Mouse (Mus musculus): ENCODE data around the gene Med9.
A peak's percentile ranks its signal among the peaks of the same experiment; 100 is the strongest.
"Not testable (repeated sequence)": the region's sequence is repeated elsewhere in the genome, so short reads cannot be mapped to it uniquely, and the experiment has no call there.

The Med9 gene

DNA sequence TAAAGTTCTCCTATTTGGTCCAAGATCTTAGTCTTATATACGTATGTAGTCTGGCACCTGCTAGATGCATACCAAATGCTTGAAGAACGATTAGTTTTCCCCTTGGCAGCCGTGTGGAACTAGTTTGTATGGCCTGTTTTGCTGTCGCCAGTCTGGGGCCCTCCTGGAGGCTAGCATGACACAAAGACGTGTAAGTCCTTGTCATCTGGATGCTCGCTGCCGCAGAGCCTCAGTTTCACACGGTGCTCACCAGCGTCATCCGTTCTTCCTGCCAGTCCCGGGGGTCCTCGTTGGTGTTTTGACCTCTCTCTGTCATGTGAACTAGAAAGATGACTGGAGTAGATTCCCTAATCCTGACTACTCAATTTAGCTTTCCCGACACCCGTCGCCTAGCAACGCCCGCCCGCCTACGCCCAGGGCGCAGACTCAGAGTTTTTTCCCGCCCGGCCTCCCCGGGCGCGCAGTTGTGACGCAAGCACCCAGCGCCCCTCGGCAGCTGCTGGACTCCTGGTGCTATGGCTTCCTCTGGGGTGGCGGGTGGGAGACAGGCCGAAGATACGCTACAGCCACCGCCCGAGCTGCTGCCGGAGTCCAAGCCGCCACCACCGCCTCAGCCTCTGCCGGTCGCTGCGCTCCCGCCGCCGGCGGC is at the start of gene Med9:
Gene Med9 (plus strand): TSS at position 455 of the 649 bp plus-strand sequence.
- peak; percentile 94 for DNase-seq

DNA sequence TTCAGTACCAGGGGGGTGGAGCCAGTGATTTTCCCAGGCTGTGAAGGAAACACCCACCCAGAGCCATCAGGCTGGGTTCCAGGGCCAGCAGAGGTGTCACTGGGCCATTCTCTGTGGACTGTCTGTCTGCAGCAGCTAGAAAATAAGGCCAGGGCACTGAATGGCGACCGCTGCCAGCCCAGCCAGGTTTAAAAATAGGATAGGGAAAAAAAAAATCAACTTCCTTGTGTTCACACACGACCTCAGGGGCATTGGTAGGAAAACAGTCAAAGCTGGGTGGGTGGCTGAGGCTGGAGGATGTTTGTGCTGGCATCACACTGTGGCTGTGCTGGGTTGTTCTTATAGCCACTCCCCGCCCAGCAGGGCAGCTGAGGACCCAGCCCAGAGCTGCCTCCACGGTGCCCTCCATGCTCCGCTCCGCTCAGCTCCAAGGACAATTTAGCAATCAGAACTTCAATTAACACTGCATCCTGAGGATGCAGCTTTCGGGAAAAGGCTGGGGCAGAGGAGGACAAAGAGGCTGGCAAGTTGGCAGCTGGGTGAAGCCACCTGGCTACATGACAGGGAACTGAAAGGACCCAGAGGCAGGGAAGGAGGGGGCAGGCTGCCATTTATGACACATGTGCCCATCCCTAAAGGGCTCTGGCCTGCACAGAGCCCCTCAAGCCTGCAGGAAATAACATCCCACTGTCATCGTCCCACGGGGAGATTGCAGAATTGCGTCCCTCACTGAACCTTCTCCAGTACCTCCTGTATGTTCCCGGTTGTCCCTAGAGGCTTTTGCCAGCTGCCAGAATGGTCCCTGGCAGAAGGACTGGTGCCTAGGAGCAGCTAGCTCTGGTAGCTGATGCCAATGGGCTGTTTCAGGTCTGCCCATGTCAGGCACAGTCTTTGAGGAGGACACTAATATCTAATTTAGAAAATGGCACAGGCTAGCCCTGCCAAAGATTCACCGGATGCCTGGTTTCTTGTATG is 48.0 kb upstream of the Med9 start:
- no peak for DNase-seq

DNA sequence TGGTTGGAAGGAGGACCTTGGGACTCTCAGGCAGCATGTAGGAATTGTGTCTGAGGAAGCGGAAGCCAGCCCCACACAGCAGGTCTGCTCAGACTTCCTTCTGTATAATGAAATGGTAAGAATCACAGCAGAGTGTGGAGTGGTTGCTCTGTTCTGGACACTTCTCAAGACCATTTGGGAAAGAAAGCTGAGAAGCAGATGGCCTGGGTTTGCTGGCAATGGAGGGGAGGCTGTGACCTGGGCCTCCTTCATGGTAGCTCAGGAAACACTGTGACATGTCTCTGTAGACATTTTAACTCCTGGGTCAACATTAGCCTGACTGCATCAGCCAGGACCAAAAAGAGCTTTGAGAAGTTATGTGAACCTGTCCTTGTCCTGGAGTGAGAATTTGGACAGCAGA is 47.0 kb upstream of the Med9 start:
- DNase-seq: no peak

DNA sequence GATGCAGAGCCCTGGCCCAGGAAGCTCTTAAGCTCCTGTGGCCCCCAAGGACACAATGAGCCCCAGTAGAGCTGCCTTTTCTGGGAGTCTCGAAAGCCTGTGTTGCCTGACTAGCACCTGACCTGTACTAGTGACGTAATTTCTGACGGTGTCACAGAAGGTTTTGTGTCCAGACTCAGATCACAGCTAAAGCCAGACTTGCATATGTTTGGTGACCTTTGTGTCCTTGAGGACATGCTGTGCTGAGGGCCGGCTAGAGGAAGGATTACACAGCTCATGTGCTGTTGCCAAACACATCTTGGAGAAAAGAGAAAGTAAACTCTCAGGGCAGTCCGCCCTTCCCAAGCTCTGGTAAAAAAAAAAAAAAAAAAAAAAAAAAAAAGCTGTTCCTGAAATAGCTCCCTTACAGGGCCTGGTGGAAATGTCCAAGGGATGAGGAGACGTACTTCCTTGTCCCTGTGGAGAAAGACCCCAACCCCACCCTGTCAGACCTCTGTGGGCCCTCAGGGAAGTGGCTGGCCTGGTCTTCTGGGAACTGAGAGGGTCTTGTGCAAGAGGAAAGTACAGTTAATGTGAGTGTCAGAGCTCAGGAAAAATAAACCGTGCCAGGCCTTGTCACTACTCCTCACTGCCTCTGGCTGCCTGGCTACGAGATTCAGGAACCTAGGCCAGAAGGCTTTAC is 45.8 kb upstream of the Med9 start:
- no peak for DNase-seq

DNA sequence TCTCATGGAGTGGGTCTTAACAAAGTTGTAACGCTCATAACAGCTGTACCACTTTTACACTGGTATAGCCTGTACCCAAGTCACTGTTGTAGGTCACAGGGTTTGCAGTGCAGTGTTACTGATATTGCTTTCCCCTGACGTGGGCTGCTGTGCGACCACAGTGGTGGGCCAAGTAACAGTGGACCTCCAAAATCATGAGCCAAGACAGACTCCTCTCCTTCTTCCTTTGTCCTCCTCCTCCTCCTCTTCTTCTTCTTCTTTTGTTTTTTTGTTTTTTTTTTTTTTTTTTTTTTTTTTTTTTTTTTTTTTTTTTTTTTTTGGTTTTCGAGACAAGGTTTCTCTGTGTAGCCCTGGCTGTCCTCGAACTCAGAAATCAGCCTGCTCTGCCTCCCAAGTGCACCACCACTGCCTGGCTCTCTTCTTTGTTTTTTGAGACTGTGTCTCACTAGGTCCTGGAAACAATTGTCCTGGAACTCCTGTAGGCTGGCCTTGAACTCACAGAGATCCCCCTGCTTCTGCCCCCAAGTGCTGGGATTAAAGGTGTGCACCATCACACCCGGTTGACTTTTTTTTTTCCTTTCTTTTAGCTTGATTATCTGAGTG is 41.4 kb upstream of the Med9 start:
- no peak for DNase-seq

DNA sequence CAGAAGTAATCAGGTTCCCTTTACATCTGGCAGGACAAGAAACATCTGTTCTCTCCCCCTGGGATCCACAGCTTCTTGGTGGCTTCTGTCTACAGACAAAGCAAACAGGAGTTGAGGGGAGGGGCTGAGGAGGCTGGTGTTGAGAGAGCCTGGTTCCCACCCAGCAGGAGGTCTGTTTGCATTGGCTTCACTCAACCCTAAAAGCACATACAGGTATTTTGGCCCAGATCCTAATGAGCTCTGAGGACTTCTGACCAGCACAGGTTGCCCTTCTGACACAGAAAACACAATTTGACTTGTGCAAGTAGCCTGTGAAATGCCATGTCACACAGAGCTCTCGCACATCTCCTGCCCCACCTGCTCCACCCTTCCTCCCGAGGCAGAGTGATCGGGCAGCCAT is 39.6 kb upstream of the Med9 start:
- no peak for DNase-seq

DNA sequence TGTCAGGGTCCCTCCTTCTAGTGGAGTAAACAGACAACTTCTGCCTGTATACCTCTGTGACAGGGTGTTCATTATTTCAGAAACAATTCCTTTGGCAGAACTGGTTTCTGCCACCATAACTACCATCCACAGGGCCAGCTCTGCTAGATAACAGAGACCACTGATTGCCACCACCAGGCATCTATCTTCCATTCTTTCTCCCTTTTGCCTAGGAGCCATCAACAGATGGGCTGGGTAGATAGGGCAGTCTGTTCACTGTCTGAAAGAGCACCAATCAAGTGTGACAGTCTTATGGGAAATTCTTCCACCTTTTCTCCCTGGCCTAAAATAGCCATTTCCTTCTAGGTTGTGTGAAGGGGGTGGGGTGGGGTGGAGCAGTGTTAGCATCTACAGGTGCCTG is 37.4 kb upstream of the Med9 start:
- DNase-seq: no peak

DNA sequence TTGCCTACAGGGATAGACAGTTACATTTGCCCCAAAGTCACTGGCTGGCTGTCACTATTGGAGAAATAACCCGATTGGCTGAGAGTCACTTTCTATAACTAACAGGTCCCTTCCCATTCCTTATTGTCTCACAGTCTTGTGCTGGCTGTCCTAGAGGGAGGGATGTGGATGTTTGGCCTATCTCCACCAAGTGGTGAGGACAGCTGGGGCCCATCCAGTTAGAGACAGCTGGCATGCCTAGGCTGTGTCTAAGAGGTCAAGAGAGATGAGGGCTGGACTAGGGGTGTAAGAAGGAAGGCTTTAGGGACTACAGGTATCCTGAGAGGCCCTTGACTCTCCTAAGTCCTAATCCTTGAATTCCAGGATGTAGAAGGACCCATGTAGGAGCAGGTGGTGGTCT is 36.5 kb upstream of the Med9 start:
- DNase-seq: no peak

DNA sequence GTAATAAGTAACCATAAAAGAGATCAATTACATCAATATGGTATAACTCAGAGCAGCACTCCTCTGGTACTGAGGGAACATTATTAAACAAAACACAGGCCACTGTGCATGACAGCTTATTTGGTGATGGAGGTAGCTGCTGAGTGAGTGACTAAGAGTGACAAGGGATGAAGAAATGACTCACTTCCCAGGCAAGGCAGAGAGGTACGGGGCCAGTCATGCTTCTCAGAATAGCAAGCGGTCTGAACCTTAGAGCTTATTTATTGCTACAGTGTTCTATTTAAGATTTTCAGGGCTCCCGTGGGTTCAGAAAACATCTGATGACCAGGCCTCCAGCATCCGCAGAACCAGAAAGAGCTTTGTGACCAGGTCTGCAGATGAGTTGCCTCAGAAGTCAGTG is 34.3 kb upstream of the Med9 start:
- DNase-seq: no peak

DNA sequence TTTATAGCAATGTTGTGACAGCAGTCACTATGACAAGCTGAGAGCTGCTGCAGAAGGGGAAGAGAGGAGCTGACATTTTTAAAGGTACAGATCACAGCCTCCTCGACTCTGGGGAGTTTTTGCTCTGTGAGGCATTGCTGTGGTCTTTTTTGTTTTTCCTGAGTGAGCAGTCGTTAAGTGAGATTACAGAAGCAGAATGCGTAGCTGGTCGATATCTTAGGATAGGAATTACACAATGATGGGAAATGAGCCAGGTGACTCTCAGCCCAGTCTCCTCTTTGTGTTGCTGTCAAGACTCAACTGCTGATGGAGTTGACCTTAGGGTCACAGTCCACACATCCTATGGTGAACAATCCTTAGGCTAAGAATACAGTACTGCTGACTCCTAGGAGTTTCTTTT is 30.0 kb upstream of the Med9 start:
- no peak for DNase-seq

DNA sequence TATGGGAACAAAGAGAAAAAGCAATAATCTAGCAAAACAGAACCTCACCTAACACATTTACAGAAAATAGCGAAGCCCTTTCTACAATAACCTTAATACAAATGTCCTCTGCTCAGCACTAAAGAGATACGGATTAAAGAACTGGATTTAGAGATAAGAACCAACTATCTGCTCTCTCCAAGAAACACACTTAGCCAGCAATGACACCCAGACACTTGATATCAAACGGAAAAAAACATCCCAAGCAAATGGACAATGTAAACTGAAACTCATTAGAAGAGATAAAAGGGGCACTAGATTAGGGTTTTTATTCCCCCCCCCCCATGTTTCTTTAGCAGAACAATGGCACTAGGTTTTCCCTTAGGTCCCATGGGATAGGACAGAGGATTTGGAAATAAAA is 28.6 kb upstream of the Med9 start:
- no peak for DNase-seq

DNA sequence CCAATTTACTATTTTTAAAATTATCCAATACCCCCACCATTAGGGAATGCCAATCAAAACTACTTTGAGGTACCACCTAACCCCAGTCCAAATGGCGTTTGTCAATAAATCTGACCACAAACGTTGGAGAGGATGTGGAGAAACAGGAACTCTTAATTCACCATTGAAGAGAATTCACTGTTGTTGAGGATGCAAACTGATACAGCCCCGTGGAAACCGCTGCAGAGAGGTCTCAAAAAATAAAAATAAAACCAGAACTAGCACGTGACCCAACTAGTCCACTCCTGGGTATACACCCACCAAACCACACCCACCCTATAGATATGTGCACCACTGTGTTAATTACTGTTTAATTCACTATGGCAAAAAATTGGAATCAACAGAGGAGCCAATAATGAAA is 27.7 kb upstream of the Med9 start:
- DNase-seq: no peak

DNA sequence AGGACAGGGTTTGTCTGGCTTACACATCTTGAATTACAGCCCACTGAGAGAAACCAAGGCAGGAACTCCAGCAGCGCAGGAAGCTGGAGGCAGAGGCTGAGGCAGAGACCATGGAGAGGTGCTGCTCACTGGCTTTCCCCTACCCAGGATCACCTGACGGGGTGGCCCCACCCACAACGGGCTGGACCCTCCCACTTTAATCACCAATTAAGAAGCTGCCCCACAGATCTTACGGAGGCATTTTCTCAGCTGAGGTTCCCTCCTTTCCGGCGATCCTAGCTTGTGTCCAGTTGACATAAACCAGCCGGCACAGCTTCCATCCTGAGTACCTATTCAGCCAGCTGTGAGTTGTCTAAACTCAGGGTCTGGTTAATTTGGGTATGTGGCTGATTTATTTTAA is 26.7 kb upstream of the Med9 start:
- DNase-seq: no peak

DNA sequence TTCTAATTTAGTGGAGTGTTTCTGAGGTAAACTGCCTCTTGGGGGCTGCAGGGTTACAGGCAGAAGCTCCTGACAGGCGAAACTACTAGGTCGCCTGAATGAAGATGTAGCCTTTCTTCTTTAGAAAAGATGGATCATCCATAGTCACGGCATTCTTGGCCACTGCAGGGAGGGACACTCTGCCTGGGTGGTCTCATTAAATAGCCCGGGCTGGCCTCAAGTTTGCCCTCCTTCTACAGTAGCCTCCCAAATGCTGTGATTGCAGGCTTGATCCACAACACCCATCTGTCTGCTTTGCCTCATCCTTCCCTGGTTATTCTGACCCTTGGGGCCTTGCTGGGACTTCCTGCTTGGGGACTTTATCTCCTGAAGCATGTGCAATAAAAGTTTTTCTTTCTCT is 18.0 kb upstream of the Med9 start:
- DNase-seq: no peak

DNA sequence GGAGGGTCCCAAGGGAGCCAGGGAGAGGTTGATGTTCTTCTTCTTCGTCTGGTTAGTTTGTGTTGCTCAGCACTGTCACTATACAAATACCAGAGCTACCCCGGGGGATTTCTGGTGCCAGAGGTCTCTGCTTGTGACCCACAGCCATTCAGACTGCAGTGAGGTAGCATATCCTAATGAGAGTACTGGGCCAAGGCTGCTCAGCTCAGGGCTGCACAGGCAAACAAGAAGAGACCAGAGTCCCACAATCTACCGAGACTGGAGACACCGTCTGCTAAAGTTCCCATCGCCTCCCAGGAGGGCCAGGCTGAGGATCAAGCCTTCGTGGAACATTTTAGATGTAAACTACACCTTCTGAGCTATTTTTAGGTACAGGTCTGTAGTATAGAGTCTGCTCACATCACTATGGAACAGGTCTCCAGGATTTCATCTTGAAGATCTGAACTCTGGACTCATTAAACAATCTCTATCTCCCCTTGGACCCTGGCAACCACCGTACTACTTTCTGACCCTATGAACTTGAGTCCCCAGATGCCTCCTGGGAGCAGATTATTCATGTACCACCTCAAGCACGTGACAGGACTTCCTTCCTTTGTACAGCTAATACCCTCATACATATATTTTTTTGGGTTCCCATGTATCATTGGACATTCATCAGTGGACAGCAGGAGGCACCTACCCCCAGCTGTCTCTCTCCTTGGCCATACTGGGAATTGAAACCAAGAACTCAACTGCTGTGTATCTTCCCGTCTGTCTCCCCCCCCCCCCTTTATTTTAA is 15.3 kb upstream of the Med9 start:
- no peak for DNase-seq

DNA sequence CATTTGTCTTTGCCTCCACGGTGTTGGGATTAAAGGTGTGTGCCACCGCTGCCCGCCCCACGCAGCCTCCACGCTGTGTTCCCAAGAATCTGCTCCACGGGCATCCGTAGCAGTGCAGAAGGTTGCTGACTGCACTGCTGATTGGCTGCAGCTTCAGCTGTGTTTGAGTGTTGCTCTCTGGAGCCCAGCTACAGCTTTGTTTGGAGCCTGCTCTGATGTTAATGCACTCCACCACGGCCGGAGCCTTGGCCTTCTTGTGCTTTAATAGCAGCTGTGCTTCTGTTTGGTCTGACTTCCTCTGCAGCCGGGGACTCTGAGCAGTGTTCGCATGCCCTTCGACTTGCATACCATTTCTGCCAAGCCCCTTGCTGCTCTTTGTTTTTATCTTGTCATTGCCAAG is 14.1 kb upstream of the Med9 start:
- DNase-seq: no peak

DNA sequence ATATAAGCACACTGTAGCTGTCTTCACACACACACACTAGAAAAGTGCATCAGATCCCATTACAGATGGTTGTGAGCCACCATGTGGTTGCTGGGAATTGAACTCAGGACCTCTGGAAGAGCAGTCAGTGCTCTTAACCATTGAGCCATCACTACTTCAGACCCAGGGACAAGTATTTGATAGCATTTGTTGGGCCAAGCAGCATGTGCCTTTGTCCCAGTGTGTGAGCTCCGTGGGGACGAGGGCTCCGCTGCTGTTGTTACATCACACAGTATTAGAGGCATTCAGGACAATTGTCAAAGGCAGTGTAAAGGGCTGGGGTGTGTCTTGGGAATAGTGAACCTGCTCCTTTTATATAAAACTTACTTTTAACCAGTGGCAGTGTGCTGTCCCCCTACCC is 11.0 kb upstream of the Med9 start:
- no peak for DNase-seq

DNA sequence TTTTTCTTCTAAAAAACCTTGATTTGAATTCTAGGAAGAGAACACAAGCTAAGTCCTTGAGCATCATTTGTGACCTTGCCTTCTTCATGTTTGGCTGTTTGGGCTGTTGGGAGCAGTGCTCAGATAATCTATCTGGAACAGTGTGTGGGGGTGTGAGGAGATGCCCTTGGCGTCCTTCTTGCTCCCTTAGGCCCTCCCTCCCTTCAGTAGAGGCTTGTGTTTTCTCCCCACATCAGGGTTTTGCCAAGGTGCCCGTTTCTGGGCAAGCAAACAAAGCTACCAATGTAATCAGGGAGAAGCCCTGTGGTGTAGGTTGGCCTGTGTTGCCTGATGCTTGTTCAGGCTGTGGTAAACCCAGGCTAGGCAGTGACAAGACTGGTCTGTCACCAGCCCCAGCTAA is 10.4 kb upstream of the Med9 start:
- no peak for DNase-seq

DNA sequence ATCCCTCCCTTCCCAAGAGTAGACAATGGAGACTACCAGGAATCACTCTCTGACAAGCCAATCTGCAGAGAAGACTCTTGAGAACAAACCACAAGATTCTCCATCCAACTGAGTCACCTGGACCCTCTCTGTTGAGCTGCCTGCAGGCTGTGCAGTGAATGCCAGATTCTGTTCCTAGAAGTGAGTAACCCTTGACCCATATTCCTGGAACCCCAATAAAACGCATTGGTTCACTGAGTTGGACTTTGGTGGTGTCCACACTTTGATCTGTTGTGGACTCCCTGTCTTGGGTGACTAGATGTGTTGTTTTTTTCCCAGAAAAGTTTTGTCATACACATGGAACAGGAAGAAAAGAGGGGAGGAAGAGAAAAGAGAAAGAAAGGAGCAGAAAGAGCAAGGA is 8.2 kb upstream of the Med9 start:
- no peak for DNase-seq

DNA sequence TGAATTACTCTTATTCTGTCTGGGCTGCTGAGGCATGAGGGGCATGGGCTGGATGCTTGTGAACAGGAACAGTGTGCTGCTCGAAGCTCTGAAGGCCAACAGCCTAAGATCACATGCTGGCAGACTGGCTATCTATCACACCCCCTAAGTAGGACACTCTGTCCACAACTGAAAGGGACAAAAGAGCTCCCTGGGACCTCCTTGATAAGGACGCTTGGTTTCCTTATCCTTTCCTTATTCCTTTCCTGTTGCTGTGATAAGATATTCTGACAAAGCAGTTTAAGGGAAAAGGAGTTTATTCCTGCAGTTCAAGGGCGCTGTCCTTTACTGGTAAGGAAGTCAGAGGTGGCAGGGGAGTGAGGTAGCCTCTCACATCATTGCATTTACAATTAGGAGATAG is 7.4 kb upstream of the Med9 start:
- DNase-seq: no peak

DNA sequence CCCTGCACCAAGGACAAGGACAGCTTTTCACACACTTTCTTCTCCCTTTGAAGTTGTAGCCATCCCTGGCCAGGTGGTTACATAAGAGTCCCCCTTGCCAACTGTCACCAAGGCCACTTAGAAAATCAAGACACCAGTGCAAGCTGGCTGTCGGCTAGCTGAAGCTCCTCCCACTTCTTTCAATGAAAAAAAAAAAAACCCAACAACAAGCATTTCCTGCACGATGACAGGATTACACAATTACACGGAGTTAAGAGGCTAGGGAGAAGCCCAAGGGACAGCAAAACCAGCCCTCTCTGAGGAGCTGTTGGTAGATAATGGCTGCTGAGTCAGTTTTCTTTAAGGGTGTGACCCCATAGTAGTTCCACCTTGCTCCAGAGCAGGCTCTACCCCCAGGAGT is 6.6 kb upstream of the Med9 start:
- no peak for DNase-seq

DNA sequence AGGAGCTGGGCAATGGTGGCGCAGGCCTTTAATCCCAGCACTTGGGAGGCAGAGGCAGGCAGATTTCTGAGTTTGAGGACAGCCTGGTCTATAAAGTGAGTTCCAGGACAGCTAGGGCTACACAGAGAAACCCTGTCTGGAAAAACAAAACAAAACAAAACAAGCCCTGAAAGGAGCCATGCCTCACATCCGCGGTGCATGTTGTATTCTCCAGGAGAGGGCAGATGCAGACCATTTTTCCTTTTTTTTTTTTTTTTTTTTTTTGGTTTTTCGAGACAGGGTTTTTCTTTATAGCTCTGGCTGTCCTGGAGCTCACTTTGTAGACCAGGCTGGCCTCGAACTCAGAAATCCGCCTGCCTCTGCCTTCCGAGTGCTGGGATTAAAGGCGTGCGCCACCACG is 3.2 kb upstream of the Med9 start:
- DNase-seq: not testable (repeated sequence)

DNA sequence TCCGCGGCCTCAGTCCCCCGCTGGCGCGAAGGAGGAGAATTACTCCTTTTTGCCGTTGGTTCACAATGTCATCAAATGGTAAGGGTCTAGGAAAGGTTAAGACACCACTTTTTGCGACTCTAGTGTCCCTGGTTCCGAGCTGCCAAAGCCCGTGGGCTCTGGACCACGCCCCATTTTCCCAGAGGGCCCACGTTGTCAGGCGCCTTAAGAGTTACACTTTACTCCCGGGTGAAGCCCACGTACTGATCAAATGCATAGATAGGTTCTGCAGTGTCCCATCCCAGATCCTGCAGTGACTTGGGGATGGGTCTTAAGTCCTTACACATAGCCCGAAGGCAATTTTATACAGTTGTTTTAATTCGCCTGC is 378 bp downstream of the Med9 start:
- no peak for DNase-seq
